Comparison of ENCODE assay signal across 9 mouse cellular contexts in the genomic region with DNA sequence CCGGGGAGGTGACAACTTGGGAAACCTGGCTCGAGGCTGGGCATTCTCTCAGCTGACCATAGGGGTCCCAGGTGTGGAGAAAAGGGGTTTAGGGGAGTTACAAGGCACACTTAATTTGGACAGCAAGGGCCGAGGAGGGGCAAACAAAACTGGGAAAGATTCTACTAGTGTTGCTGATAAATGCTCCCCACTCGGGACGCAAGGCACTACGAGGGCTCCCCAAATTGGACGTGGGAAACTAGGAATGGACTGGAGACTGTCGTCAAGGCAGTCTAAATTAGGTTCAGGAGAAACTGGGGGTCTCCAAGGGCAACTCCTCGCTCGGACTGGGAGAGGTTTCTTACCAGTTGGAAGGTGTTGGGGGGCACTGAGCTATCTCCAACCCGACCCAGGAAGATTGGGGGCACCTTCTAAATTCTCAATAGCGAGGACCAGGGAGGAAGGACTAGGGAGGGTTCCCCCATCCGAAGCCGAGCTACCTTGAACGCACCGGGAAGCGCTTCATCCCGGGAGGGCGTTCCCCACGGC. TPM values are rescaled to one million over a fixed set of nuclear protein-coding genes. Genes with fewer than 3 reads are reported as not detected.
DNase-seq lines count a peak whose midpoint lies in the region; ATAC-seq and TF ChIP-seq lines count a peak whose summit lies in the region.
"Had no signal": no experiment of that assay in that cellular context is flagged by ENCODE, and none has a peak within 500 bp of the region (broad histone marks: within the 10 kb centered on the region; RNA-seq: fewer than 3 reads in every experiment).

No protein-coding gene starts in this region.

- H3K4me2 ChIP-seq in heart, embryonic 14.5 days (ENCODE audit: low read length), result peak overlapping the region; percentile 98
- peak overlapping the region; percentile 74 for H3K4me2 ChIP-seq in hindbrain, embryonic 11.5 days (replicated peaks; ENCODE audit: low read depth, low read length)

- H3K36me3 ChIP-seq in heart, embryonic 14.5 days (ENCODE audit: control insufficient read depth, insufficient read depth, low read length), result no peaks in the 10 kb centered on the region
- H3K36me3 ChIP-seq in ES-E14 (ENCODE audit: control insufficient read depth, insufficient read depth, low read length, poor library complexity, severe bottlenecking), result no peaks in the 10 kb centered on the region; the same call in 1 of the 2 replicates
- H3K36me3 ChIP-seq in hindbrain, embryonic 11.5 days (ENCODE audit: control insufficient read depth, insufficient read depth, low read length), result no peaks in the 10 kb centered on the region
- peaks cover 60% of the 10 kb centered on the region for H3K36me3 ChIP-seq in midbrain, embryonic 10.5 days

- ATAC-seq in heart, embryonic 14.5 days (ENCODE audit: insufficient number of reproducible peaks, insufficient read depth, low FRiP score, low read depth), result no peak
- no peak for ATAC-seq in hindbrain, embryonic 11.5 days (ENCODE audit: low FRiP score)
- ATAC-seq in activated CD4-positive, CD25-positive, alpha-beta regulatory T cell, adult 4 months, result no peak

- H3K9ac ChIP-seq in heart, embryonic 14.5 days (ENCODE audit: low read length), result peak overlapping the region; percentile 89
- H3K9ac ChIP-seq in ES-E14 (ENCODE audit: insufficient read depth, low read depth, low read length, poor library complexity, severe bottlenecking), result peak overlapping the region; percentile 82
- H3K9ac ChIP-seq in hindbrain, embryonic 11.5 days (ENCODE audit: low read depth, low read length), result peak overlapping the region; percentile 99

- H3K27ac ChIP-seq in heart, embryonic 14.5 days (replicated peaks in 1 of 2; ENCODE audit: control insufficient read depth in 1 of 2, insufficient read depth in 1 of 2, low read depth in 2 of 2, low read length in 2 of 2), result no peak overlapping the region
- no peak overlapping the region for H3K27ac ChIP-seq in ES-E14 (ENCODE audit: insufficient read depth, low read depth, low read length, poor library complexity, severe bottlenecking)
- peak overlapping the region; percentile 100 for H3K27ac ChIP-seq in hindbrain, embryonic 11.5 days (ENCODE audit: low read depth, low read length)
- H3K27ac ChIP-seq in midbrain, embryonic 10.5 days (replicated peaks), result peak overlapping the region; percentile 100

- H3K9me3 ChIP-seq in heart, embryonic 14.5 days (ENCODE audit: control insufficient read depth, low read length), result no peaks in the 10 kb centered on the region
- H3K9me3 ChIP-seq in ES-E14 (ENCODE audit: control insufficient read depth, insufficient read depth, low read depth, low read length), result no peaks in the 10 kb centered on the region
- no peaks in the 10 kb centered on the region for H3K9me3 ChIP-seq in hindbrain, embryonic 11.5 days (ENCODE audit: control insufficient read depth, low read length)
- no peaks in the 10 kb centered on the region for H3K9me3 ChIP-seq in midbrain, embryonic 10.5 days (replicated peaks)

- intact Hi-C loops in heart, postnatal 14 days (cut with DNase I), result no loop called here

- DNase-seq in heart, postnatal 14 days, result no peak
- DNase-seq in ES-E14 (ENCODE audit: low read depth, low spot score), result no peak
- DNase-seq in hindbrain, embryonic 11.5 days (ENCODE audit: low spot score), result no peak
- no peak for DNase-seq in midbrain, embryonic 10.5 days (ENCODE audit: low spot score)
- DNase-seq in cerebellum, adult 9-10 months, result no peak
- DNase-seq in kidney, adult 11 months, result no peak

- peaks cover 23% of the 10 kb centered on the region for H3K27me3 ChIP-seq in heart, embryonic 14.5 days (ENCODE audit: control insufficient read depth, insufficient read depth, low read length)
- no peaks in the 10 kb centered on the region for H3K27me3 ChIP-seq in hindbrain, embryonic 11.5 days (ENCODE audit: control insufficient read depth, insufficient read depth, low read length)
- peaks cover 6% of the 10 kb centered on the region; the same call in 1 of the 2 replicates for H3K27me3 ChIP-seq in midbrain, embryonic 10.5 days (ENCODE audit: low read depth, poor library complexity, severe bottlenecking)

- 3% methylated on average over 20 of the region's 20 CpGs for WGBS in heart, embryonic 14.5 days
- 1% methylated on average over 20 of the region's 20 CpGs for whole genome bisulfite sequencing in hindbrain, embryonic 11.5 days
- WGBS in midbrain, embryonic 10.5 days, result under 1% methylated on average over 20 of the region's 20 CpGs

- peak overlapping the region; percentile 82 to 83 for H3K4me3 ChIP-seq in heart, embryonic 14.5 days (ENCODE audit: control insufficient read depth in 1 of 2, insufficient read depth in 1 of 2, low read depth in 1 of 2, low read length in 2 of 2)
- H3K4me3 ChIP-seq in ES-E14 (ENCODE audit: insufficient read depth in 1 of 2, low read depth in 1 of 2, low read length in 2 of 2, poor library complexity in 1 of 2, severe bottlenecking in 1 of 2), result peak overlapping the region; percentile 93 to 99
- H3K4me3 ChIP-seq in hindbrain, embryonic 11.5 days (ENCODE audit: low read depth, low read length), result peak overlapping the region; percentile 97
- peak overlapping the region; percentile 100 for H3K4me3 ChIP-seq in midbrain, embryonic 10.5 days

- H3K4me1 ChIP-seq in heart, embryonic 14.5 days (ENCODE audit: control insufficient read depth in 2 of 2, insufficient read depth in 2 of 2, low read length in 2 of 2), result peaks cover 14 to 16% of the 10 kb centered on the region in 2 experiments; a peak in 2 of 4 replicates
- peaks cover 7 to 13% of the 10 kb centered on the region in 2 experiments; a peak in 3 of 4 replicates for H3K4me1 ChIP-seq in ES-E14 (ENCODE audit: control insufficient read depth in 2 of 2, insufficient read depth in 2 of 2, low read length in 2 of 2, poor library complexity in 1 of 2)
- peaks cover 11% of the 10 kb centered on the region for H3K4me1 ChIP-seq in hindbrain, embryonic 11.5 days (replicated peaks; ENCODE audit: control insufficient read depth, insufficient read depth, low read length)
- peaks cover 57% of the 10 kb centered on the region for H3K4me1 ChIP-seq in midbrain, embryonic 10.5 days

- in situ Hi-C loops in ES-E14 (cut with MboI; ENCODE audit: low sequenced_read_pairs in 2 of 2, unreplicated experiment in 2 of 2), result no loop called here

TF ChIP-seq in ES-E14, 5 proteins besides CTCF, POLR2A, EP300 and RAD21:
- TF ChIP-seq MAFK (IDR thresholded peaks at IDR 0.05; ENCODE audit: insufficient read depth, low read depth, low read length), result no peak
- no peak for TF ChIP-seq CHD2 (IDR thresholded peaks at IDR 0.05; ENCODE audit: low read depth, low read length)
- no peak for TF ChIP-seq ZC3H11A (IDR thresholded peaks at IDR 0.05; ENCODE audit: borderline replicate concordance, low read depth, low read length)

RNA-seq across cellular contexts. Expression of gene Msi1, which starts 0.5 kb away (rescaled TPM):
- 2.7 and 3.3 TPM in 2 replicates for polyA plus RNA-seq in heart, embryonic 14.5 days (2014; fragmentation: Nextera tagmentation; extraction: Ambion mirVana)
- total RNA-seq in heart, postnatal 14 days (2021), result 1 to 10 TPM; 1.9 to 2.0 TPM
- 5.6 and 9.0 TPM in 2 replicates for total RNA-seq in ES-E14 (2012; rRNA removed)
- polyA plus RNA-seq in hindbrain, embryonic 11.5 days (2014; fragmentation: Nextera tagmentation; extraction: Ambion mirVana), result 136 and 141 TPM in 2 replicates
- 190 and 232 TPM in 2 replicates for polyA plus RNA-seq in midbrain, embryonic 10.5 days (2016; fragmentation: Nextera tagmentation; extraction: Ambion mirVana)
- polyA plus RNA-seq in activated CD4-positive, CD25-positive, alpha-beta regulatory T cell, adult 4 months (2017; shearing (Covaris generic)), result not detected

RNA-seq across cellular contexts. Expression of gene Pla2g1b, which starts 37.2 kb away (rescaled TPM):
- not detected in 2 replicates for polyA plus RNA-seq in heart, embryonic 14.5 days (2014; fragmentation: Nextera tagmentation; extraction: Ambion mirVana)
- not detected for total RNA-seq in heart, postnatal 14 days (2021)
- 31.1 and 36.6 TPM in 2 replicates for total RNA-seq in ES-E14 (2012; rRNA removed)
- polyA plus RNA-seq in hindbrain, embryonic 11.5 days (2014; fragmentation: Nextera tagmentation; extraction: Ambion mirVana), result 0.56 and 1.1 TPM in 2 replicates
- polyA plus RNA-seq in midbrain, embryonic 10.5 days (2016; fragmentation: Nextera tagmentation; extraction: Ambion mirVana), result 0.41 and 0.62 TPM in 2 replicates
- not detected for polyA plus RNA-seq in activated CD4-positive, CD25-positive, alpha-beta regulatory T cell, adult 4 months (2017; shearing (Covaris generic))
- total RNA-seq: layer of hippocampus, postnatal 14 days had no signal

RNA-seq across cellular contexts. Expression of gene Sirt4, which starts 55.6 kb away (rescaled TPM):
- 19.2 and 22.5 TPM in 2 replicates for polyA plus RNA-seq in heart, embryonic 14.5 days (2014; fragmentation: Nextera tagmentation; extraction: Ambion mirVana)
- 10 to 100 TPM; 17.9 to 18.7 TPM for total RNA-seq in heart, postnatal 14 days (2021)
- total RNA-seq in ES-E14 (2012; rRNA removed), result 15.3 and 25.7 TPM in 2 replicates
- 21.3 and 23.1 TPM in 2 replicates for polyA plus RNA-seq in hindbrain, embryonic 11.5 days (2014; fragmentation: Nextera tagmentation; extraction: Ambion mirVana)
- polyA plus RNA-seq in midbrain, embryonic 10.5 days (2016; fragmentation: Nextera tagmentation; extraction: Ambion mirVana), result 15.2 and 17.0 TPM in 2 replicates
- polyA plus RNA-seq in activated CD4-positive, CD25-positive, alpha-beta regulatory T cell, adult 4 months (2017; shearing (Covaris generic)), result 10 to 100 TPM; 10.4 to 14.9 TPM

Comparison
In these comparisons a context has a peak if more than half of its experiments do, and no peak if none do; other contexts are left out.
1. H3K27ac ChIP-seq: peak in hindbrain, embryonic 11.5 days (single experiment) and midbrain, embryonic 10.5 days (single experiment); none in heart, embryonic 14.5 days (0 of 2) and ES-E14 (single experiment).
2. RNA of gene Msi1, which starts 0.5 kb away (polyA plus RNA-seq): 190 to 232 TPM in midbrain, embryonic 10.5 days and 136 to 141 TPM in hindbrain, embryonic 11.5 days; 2.7 to 3.3 TPM in heart, embryonic 14.5 days and not detected in activated CD4-positive, CD25-positive, alpha-beta regulatory T cell, adult 4 months; every median in the first group is over 10 times any median in the second.
3. Peak in every context shown above with its lines, with median percentiles within 50 percentile points of each other: H3K4me3 ChIP-seq and H3K9ac ChIP-seq.